ENCODE assay signal across 8 mouse cellular contexts in genomic region chr19:4333791-4334190, GRCm38 (mm10). TPM values are rescaled to one million over a fixed set of nuclear protein-coding genes. Genes with fewer than 3 reads are reported as not detected.
DNase-seq lines count a peak whose midpoint lies in the region; ATAC-seq and TF ChIP-seq lines count a peak whose summit lies in the region.

No protein-coding gene starts in this region.

- H3K27ac ChIP-seq in ES-E14 (ENCODE audit: insufficient read depth, low read depth, low read length, poor library complexity, severe bottlenecking), result peak overlapping the region; percentile 92
- peak overlapping the region; percentile 94 for H3K27ac ChIP-seq in forebrain, embryonic 15.5 days (replicated peaks)

- no peaks in the 10 kb centered on the region for H3K27me3 ChIP-seq in forebrain, embryonic 15.5 days

- peaks cover 5% of the 10 kb centered on the region for H3K36me3 ChIP-seq in ES-E14 (ENCODE audit: control insufficient read depth, insufficient read depth, low read length, poor library complexity, severe bottlenecking)
- peaks cover 25% of the 10 kb centered on the region for H3K36me3 ChIP-seq in forebrain, embryonic 15.5 days

- peak overlapping the region; percentile 87 to 89 for H3K4me3 ChIP-seq in ES-E14 (ENCODE audit: insufficient read depth in 1 of 2, low read depth in 1 of 2, low read length in 2 of 2, poor library complexity in 1 of 2, severe bottlenecking in 1 of 2)
- H3K4me3 ChIP-seq in forebrain, embryonic 15.5 days, result peak overlapping the region; percentile 65
- H3K4me3 ChIP-seq in lung, adult 2 months (replicated peaks; ENCODE audit: extremely low read depth, low read depth, low read length), result peak overlapping the region; percentile 70

- H3K9me3 ChIP-seq in ES-E14 (ENCODE audit: control insufficient read depth, insufficient read depth, low read depth, low read length), result no peaks in the 10 kb centered on the region
- H3K9me3 ChIP-seq in forebrain, embryonic 15.5 days, result no peaks in the 10 kb centered on the region

- H3K4me1 ChIP-seq in ES-E14 (ENCODE audit: control insufficient read depth in 2 of 2, insufficient read depth in 2 of 2, low read length in 2 of 2, poor library complexity in 1 of 2), result peaks cover 10 to 17% of the 10 kb centered on the region in 2 experiments
- H3K4me1 ChIP-seq in forebrain, embryonic 15.5 days, result peaks cover 30% of the 10 kb centered on the region
- H3K4me1 ChIP-seq in lung, adult 2 months (ENCODE audit: control insufficient read depth, insufficient read depth, low read length), result peaks cover 7% of the 10 kb centered on the region

- intact Hi-C loops in heart, postnatal 25 days (cut with DNase I), result no loop called here

- in situ Hi-C loops in ES-E14 (cut with MboI; ENCODE audit: low sequenced_read_pairs in 2 of 2, unreplicated experiment in 2 of 2), result no loop called here

- H3K9ac ChIP-seq in ES-E14 (ENCODE audit: insufficient read depth, low read depth, low read length, poor library complexity, severe bottlenecking), result peak overlapping the region; percentile 78
- peak overlapping the region; percentile 58 for H3K9ac ChIP-seq in forebrain, embryonic 15.5 days (replicated peaks)

- H3K4me2 ChIP-seq in forebrain, embryonic 15.5 days (replicated peaks), result peak overlapping the region; percentile 70

- peak; percentile 90; the same call in 1 of the 2 replicates for TF ChIP-seq POLR2A in lung, adult 2 months (IDR thresholded peaks at IDR 0.05; ENCODE audit: borderline replicate concordance, extremely low read depth, low read depth, low read length)

- WGBS in forebrain, embryonic 15.5 days, result under 1% methylated on average over 16 of the region's 16 CpGs
- WGBS in lung, adult 2 months, result under 1% methylated on average over 16 of the region's 16 CpGs

- ATAC-seq in forebrain, embryonic 15.5 days (replicated peaks), result peak; percentile 99
- peak; percentile 88 for ATAC-seq in neutrophil, adult 5-6 weeks (ENCODE audit: extremely low read depth, insufficient number of reproducible peaks, low FRiP score, poor library complexity, severe bottlenecking)

- TF ChIP-seq CTCF in lung, adult 2 months (IDR thresholded peaks at IDR 0.05; ENCODE audit: insufficient read depth, low read length), result no peak

- peak; percentile 78 for DNase-seq in ES-E14 (ENCODE audit: low read depth, low spot score)
- peak; percentile 97 for DNase-seq in cerebellum, adult 11-12 months
- DNase-seq in heart, postnatal 25 days (ENCODE audit: low spot score), result peak; percentile 95
- peak; percentile 93 to 95 for DNase-seq in layer of hippocampus, adult 18-20 months (ENCODE audit: low spot score in 2 of 2)
- DNase-seq in lung, adult 2 months, result peak; percentile 93
- DNase-seq in thymus, adult 18-20 months, result peak; percentile 89

TF ChIP-seq in ES-E14, 5 proteins besides CTCF, POLR2A, EP300 and RAD21:
- TF ChIP-seq HCFC1 (IDR thresholded peaks at IDR 0.05; ENCODE audit: borderline replicate concordance, insufficient read depth, low read length), result no peak
- no peak for TF ChIP-seq MAFK (IDR thresholded peaks at IDR 0.05; ENCODE audit: insufficient read depth, low read depth, low read length)
- no peak for TF ChIP-seq ZNF384 (IDR thresholded peaks at IDR 0.05; ENCODE audit: low read depth, low read length)
- TF ChIP-seq ZC3H11A (IDR thresholded peaks at IDR 0.05; ENCODE audit: borderline replicate concordance, low read depth, low read length), result no peak
- no peak for TF ChIP-seq CHD2 (IDR thresholded peaks at IDR 0.05; ENCODE audit: low read depth, low read length)

RNA-seq across cellular contexts. Expression of gene Grk2, which starts 27.8 kb away (rescaled TPM):
- 56.1 and 76.6 TPM in 2 replicates for total RNA-seq in ES-E14 (2012; rRNA removed)
- 20.5 and 24.9 TPM in 2 replicates for polyA plus RNA-seq in forebrain, embryonic 15.5 days (2015; fragmentation: Nextera tagmentation; extraction: Ambion mirVana)
- 10 to 100 TPM; 49.3 to 57.9 TPM for total RNA-seq in heart, postnatal 25 days (2021)
- total RNA-seq in layer of hippocampus, adult 18-20 months (2021), result 100 to 1,000 TPM; 184 to 192 TPM
- polyA plus RNA-seq in lung, adult 2 months (2012; rRNA removed), result 110 and 120 TPM in 2 replicates
- 692 and 849 TPM in 2 replicates for total RNA-seq in neutrophil, adult 5-6 weeks (2017)

RNA-seq across cellular contexts. Expression of gene Ankrd13d, which starts 50.9 kb away (rescaled TPM):
- total RNA-seq in ES-E14 (2012; rRNA removed), result 5.5 and 8.8 TPM in 2 replicates
- polyA plus RNA-seq in forebrain, embryonic 15.5 days (2015; fragmentation: Nextera tagmentation; extraction: Ambion mirVana), result 25.1 and 26.2 TPM in 2 replicates
- total RNA-seq in heart, postnatal 25 days (2021), result 1 to 10 TPM; 1.2 to 1.5 TPM
- total RNA-seq in layer of hippocampus, adult 18-20 months (2021), result 10 to 100 TPM; 58.5 to 59.2 TPM
- polyA plus RNA-seq in lung, adult 2 months (2012; rRNA removed), result 7.3 and 8.4 TPM in 2 replicates
- 36.3 and 49.8 TPM in 2 replicates for total RNA-seq in neutrophil, adult 5-6 weeks (2017)

Comparison
In these comparisons a context has a peak if more than half of its experiments do, and no peak if none do; other contexts are left out.
1. Peak in every context shown above with its lines: DNase-seq, ATAC-seq, H3K4me3 ChIP-seq and H3K27ac ChIP-seq.